Mouse (Mus musculus) ES-Bruce4 (cell line): ENCODE data around the gene 4930522L14Rik.
"Not testable (repeated sequence)": the region's sequence is repeated elsewhere in the genome, so short reads cannot be mapped to it uniquely, and the experiment has no call there.

Source experiments
- CTCF ChIP-seq: IDR thresholded peaks from one replicate; pipeline ENCODE4 v1.8.1; 2011; ENCODE audit warnings: low read depth, low read length
- POLR2A ChIP-seq: IDR thresholded peaks from one replicate; pipeline ENCODE4 v1.8.1; 2011; ENCODE audit warnings: low read length; ENCODE audit not compliant: insufficient read depth

- not testable (repeated sequence) for TF ChIP-seq POLR2A, CTCF
Observed at GRCm38 (mm10) chr5:109751391-109752071, at the start of gene 4930522L14Rik.
